Mouse (Mus musculus) hindbrain, postnatal 0 days (tissue): ENCODE measurements around the gene Zar1l. TPM values are rescaled to one million over a fixed set of nuclear protein-coding genes. Genes with fewer than 3 reads are reported as not detected.
"Not testable (repeated sequence)": the region's sequence is repeated elsewhere in the genome, so short reads cannot be mapped to it uniquely, and the experiment has no call there.

ENCODE experiments used
- ATAC-seq: fragments of 200-750 bp; cut with Nextera tagmentation; 2 replicates; pipeline ENCODE4 v1.8.0; 2017; ENCODE audit warnings: mild to moderate bottlenecking, moderate TSS enrichment, moderate library complexity
- DNase-seq: peaks from one replicate; pipeline ENCODE4 v3.0.0-alpha.2; 2015; ENCODE audit warnings: low spot score
- H3K27ac ChIP-seq: fragments of 300-500 bp; sonication (generic); 2 replicates; pipeline ENCODE4 v1.5.1; 2014; ENCODE audit warnings: mild to moderate bottlenecking
- H3K27me3 ChIP-seq: fragments of 300-500 bp; sonication (generic); 2 replicates; pipeline ENCODE4 v1.6.1; 2014; ENCODE audit warnings: low read length, mixed read lengths; ENCODE audit not compliant: insufficient read depth
- H3K36me3 ChIP-seq: fragments of 300-500 bp; sonication (generic); 2 replicates; pipeline ENCODE4 v1.6.1; 2014; ENCODE audit warnings: low read length, mixed read lengths; ENCODE audit not compliant: insufficient read depth
- H3K4me1 ChIP-seq: fragments of 300-500 bp; sonication (generic); 2 replicates; pipeline ENCODE4 v1.6.1; 2014; ENCODE audit warnings: antibody characterized with exemption, low read length, mixed read lengths; ENCODE audit not compliant: insufficient read depth
- H3K4me2 ChIP-seq: fragments of 300-500 bp; sonication (generic); 2 replicates; pipeline ENCODE4 v1.6.1; 2014; ENCODE audit warnings: low read depth, mild to moderate bottlenecking, low read length, moderate library complexity, mixed read lengths
- H3K4me3 ChIP-seq: fragments of 300-500 bp; sonication (generic); 2 replicates; pipeline ENCODE4 v1.5.1; 2014; ENCODE audit warnings: low read length
- H3K9ac ChIP-seq: fragments of 300-500 bp; sonication (generic); replicated peaks from 2 replicates; pipeline ENCODE4 v1.6.1; 2014; ENCODE audit warnings: mild to moderate bottlenecking, low read length, moderate library complexity, mixed read lengths
- H3K9me3 ChIP-seq: fragments of 300-500 bp; sonication (generic); 2 replicates; pipeline ENCODE4 v1.6.1; 2016; ENCODE audit warnings: low read length, mixed read lengths
- CTCF ChIP-seq: IDR thresholded peaks from 2 replicates; pipeline ENCODE4 v1.5.1; 2016; ENCODE audit warnings: antibody characterized with exemption, control low read depth, low read depth
- WGBS: fragments of 180-500 bp; shearing (Covaris S2); extraction: QIAGEN DNeasy Blood & Tissue Kit; methylation state at CpG from one replicate; pipeline ENCODE4 v1.1.7; 2014; 5-methylcytosine and 5-hydroxymethylcytosine counted together
- polyA plus RNA-seq: library from polyadenylated mRNA; unstranded; fragments of >200 nt; fragmentation: Nextera tagmentation; extraction: Ambion mirVana; gene quantifications from 2 replicates; pipeline ENCODE4 v1.2.1, GENCODE M21; 2015
- total RNA-seq: library from RNA; depleted of rRNA; stranded (reverse); fragments of >200 nt; gene quantifications from 2 replicates; pipeline ENCODE4 v1.2.3, GENCODE M21; 2014

Zar1l gene
- total and polyA plus RNA-seq, 2 experiments from 2014 or later: not detected

- peak; percentile 96 for ATAC-seq
- no peaks in the 10 kb centered on the region for H3K36me3 ChIP-seq
- WGBS: 5% methylated on average over 63 of the region's 63 CpGs
Measured at GRCm38 (mm10) chr5:150521937-150522866, 4.2 kb upstream of the Zar1l start, which contains the start of gene Brca2. TSS of gene Brca2 (plus strand) at chr5:150522630.

GRCm38 (mm10) chr5:150519551-150519950, 1.6 kb upstream of the Zar1l start:
- DNase-seq: peak; percentile 8
- no peak overlapping the region for H3K27ac ChIP-seq
- peaks cover 9% of the 10 kb centered on the region; the same call in 1 of the 2 replicates for H3K4me1 ChIP-seq
- no peaks in the 10 kb centered on the region for H3K9me3 ChIP-seq
- no peak for ATAC-seq
- TF ChIP-seq CTCF: peak; percentile 37
- no peak overlapping the region for H3K9ac ChIP-seq
- 97% methylated on average over 1 of the region's 1 CpGs for WGBS
- H3K36me3 ChIP-seq: no peaks in the 10 kb centered on the region
- H3K4me2 ChIP-seq: no peak overlapping the region
- no peak overlapping the region for H3K4me3 ChIP-seq
- H3K27me3 ChIP-seq: no peaks in the 10 kb centered on the region

More at GRCm38 (mm10) chr5:150521937-150522866, 4.2 kb upstream of the Zar1l start, which contains the start of gene Brca2:
- Histone ChIP-seq H3K27me3 (no peaks in the 10 kb centered on the region), H3K4me2 (peak within 1 kb of the TSS; percentile 69), H3K9me3 (no peaks in the 10 kb centered on the region), H3K9ac (peak within 1 kb of the TSS; percentile 78), H3K4me3 (peak within 1 kb of the TSS; percentile 74), H3K27ac (peak within 1 kb of the TSS; percentile 76), H3K4me1 (peaks cover 9% of the 10 kb centered on the region; the same call in 1 of the 2 replicates)
- no peak for TF ChIP-seq CTCF
- DNase-seq: peak; percentile 96

DNA sequence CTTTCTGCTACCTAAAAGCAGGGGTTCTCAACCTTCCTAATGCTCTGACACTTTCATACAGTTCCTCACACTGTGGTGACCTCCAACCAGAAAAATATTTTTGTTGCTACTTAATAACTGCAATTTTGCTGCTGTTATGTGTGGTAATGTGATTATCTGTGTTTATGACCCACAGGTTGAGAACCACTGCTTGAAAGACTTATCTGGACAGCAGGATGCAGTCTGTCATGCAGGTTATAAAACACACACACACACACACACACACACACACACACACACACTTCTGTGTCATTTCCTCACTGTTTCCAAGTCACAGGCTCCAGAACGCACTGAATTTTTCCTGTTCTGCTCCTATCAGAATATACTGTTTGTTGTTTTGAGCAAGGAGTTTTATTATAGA, 3.9 kb downstream of the Zar1l start:
- Histone ChIP-seq H3K4me1 (no peaks in the 10 kb centered on the region), H3K9ac (no peak overlapping the region), H3K27me3 (no peaks in the 10 kb centered on the region), H3K4me3 (no peak overlapping the region), H3K27ac (no peak overlapping the region), H3K36me3 (no peaks in the 10 kb centered on the region), H3K9me3 (no peaks in the 10 kb centered on the region), H3K4me2 (no peak overlapping the region)
- no peak for DNase-seq
- TF ChIP-seq CTCF: no peak
- WGBS: 96% methylated on average over 1 of the region's 1 CpGs
- ATAC-seq: no peak

DNA sequence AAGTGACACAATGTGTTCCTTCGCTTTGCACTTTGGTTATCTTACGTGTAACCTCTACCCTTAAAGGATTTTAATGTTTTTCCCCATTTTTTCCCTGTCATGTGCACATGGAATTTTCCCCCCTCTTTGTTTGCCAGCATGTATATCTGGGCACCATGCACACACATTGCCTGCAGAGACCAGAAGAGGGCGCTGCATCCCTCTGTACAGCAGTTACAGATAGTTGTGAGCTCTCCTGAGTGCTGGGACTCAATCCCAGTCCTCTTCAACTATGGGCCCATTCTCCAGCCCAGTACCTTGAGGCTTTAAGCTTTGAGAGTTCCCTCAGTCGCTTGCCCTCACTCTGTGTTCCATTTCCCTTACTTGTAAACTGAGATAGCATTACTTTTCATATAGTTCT, 4.7 kb downstream of the Zar1l start:
- no peak overlapping the region for H3K4me2 ChIP-seq
- no peaks in the 10 kb centered on the region for H3K27me3 ChIP-seq
- H3K4me3 ChIP-seq: no peak overlapping the region
- H3K27ac ChIP-seq: no peak overlapping the region
- H3K9ac ChIP-seq: no peak overlapping the region
- no peaks in the 10 kb centered on the region for H3K9me3 ChIP-seq
- TF ChIP-seq CTCF: no peak
- no peaks in the 10 kb centered on the region for H3K4me1 ChIP-seq
- DNase-seq (no peak), ATAC-seq (no peak)
- WGBS: 73% methylated on average over 4 of the region's 4 CpGs
- no peaks in the 10 kb centered on the region for H3K36me3 ChIP-seq

DNA sequence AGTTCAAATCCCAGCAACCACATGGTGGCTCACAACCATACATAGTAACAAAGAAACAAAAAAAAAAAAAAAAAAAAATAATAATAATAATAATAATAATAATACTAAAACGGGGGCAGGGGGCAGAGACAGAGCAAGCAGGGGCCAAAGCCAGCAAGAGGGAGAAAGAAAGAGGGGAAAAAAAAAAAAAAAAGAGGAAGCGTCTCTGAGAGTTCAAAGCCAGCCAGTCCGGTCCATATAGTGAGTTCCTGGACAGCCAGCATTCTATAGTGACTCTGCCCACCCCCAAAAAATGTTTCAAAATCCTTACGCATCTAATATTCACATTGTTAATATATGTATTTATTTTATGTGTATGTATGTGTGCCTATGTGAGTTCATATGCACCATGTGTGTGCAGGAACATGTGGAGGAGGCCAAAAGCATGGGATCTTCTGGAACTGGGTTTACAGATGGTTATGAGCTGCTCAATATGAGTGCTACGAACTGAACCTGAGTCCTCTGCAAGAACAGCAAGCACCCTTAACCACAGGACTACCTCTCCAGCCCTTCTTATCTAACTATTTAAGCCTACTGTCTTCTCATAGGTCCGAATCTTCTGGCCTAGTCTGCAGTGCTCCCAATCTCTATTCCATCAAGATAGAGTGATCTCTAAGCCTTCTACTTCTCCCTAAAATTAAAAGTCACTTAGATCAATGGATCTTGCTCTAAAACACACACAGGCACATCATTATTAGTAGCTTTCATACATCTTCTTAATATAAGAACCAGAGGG, 7.3 kb downstream of the Zar1l start:
- H3K9me3 ChIP-seq: no peaks in the 10 kb centered on the region
- H3K36me3 ChIP-seq: no peaks in the 10 kb centered on the region
- no peak overlapping the region for H3K4me3 ChIP-seq
- no peak for DNase-seq
- no peaks in the 10 kb centered on the region for H3K27me3 ChIP-seq
- 87% methylated on average over 6 of the region's 6 CpGs for WGBS
- TF ChIP-seq CTCF: no peak
- H3K9ac ChIP-seq: no peak overlapping the region
- no peak overlapping the region for H3K4me2 ChIP-seq
- no peak for ATAC-seq
- H3K27ac ChIP-seq: no peak overlapping the region
- H3K4me1 ChIP-seq: no peaks in the 10 kb centered on the region

- peak; percentile 65 for TF ChIP-seq CTCF
Measured at GRCm38 (mm10) chr5:150495792-150496191, 22.2 kb downstream of the Zar1l start.

GRCm38 (mm10) chr5:150491573-150492173, 26.3 kb downstream of the Zar1l start:
- H3K9me3 ChIP-seq, H3K9ac ChIP-seq, H3K27me3 ChIP-seq, H3K4me2 ChIP-seq, ATAC-seq, DNase-seq, H3K4me1 ChIP-seq, H3K4me3 ChIP-seq, H3K27ac ChIP-seq: not testable (repeated sequence)
- 93% methylated on average over 4 of the region's 4 CpGs for WGBS
- H3K36me3 ChIP-seq: peaks cover 18% of the 10 kb centered on the region

More at GRCm38 (mm10) chr5:150495792-150496191, 22.2 kb downstream of the Zar1l start:
- 44% methylated on average over 6 of the region's 6 CpGs for WGBS
- H3K4me1 ChIP-seq: no peaks in the 10 kb centered on the region
- DNase-seq: peak; percentile 28
- H3K4me2 ChIP-seq: no peak overlapping the region
- no peak overlapping the region for H3K4me3 ChIP-seq
- ATAC-seq: no peak
- H3K36me3 ChIP-seq: peaks cover 29% of the 10 kb centered on the region
- H3K27ac ChIP-seq: no peak overlapping the region
- H3K27me3 ChIP-seq: no peaks in the 10 kb centered on the region
- no peaks in the 10 kb centered on the region for H3K9me3 ChIP-seq
- H3K9ac ChIP-seq: no peak overlapping the region
